Mouse (Mus musculus): ENCODE measurements around the gene Rsph14. TPM values are rescaled to one million over a fixed set of nuclear protein-coding genes. Genes with fewer than 3 reads are reported as not detected.

Rsph14 gene
- total RNA-seq, 4 experiments from 2014 or later: 0.31 to 1.4 (median 0.75) TPM; not detected in 1

- no peak for DNase-seq (ENCODE audit: low spot score in 2 of 2)
Measured at GRCm38 (mm10) chr10:74934521-74934920, 97.9 kb downstream of the Rsph14 start.

- peak in 1 of 2 experiments; percentile 46 for DNase-seq (ENCODE audit: low spot score in 2 of 2)
Measured at GRCm38 (mm10) chr10:74933548-74934190, 98.7 kb downstream of the Rsph14 start.

- no peak for DNase-seq (ENCODE audit: low spot score in 2 of 2)
Measured at GRCm38 (mm10) chr10:74932487-74932886, 99.9 kb downstream of the Rsph14 start.

GRCm38 (mm10) chr10:74931631-74932030 is 100.8 kb downstream of the Rsph14 start:
- DNase-seq (ENCODE audit: low spot score in 2 of 2): peak in 1 of 2 experiments; percentile 1

- peak in 1 of 2 experiments; percentile 2 for DNase-seq (ENCODE audit: low spot score in 2 of 2)
Measured at GRCm38 (mm10) chr10:74930541-74930940, 101.8 kb downstream of the Rsph14 start.

GRCm38 (mm10) chr10:74929578-74929977 is 102.8 kb downstream of the Rsph14 start:
- peak in 1 of 2 experiments; percentile 2 for DNase-seq (ENCODE audit: low spot score in 2 of 2)

- no peak for DNase-seq (ENCODE audit: low spot score in 2 of 2)
Measured at GRCm38 (mm10) chr10:74928276-74928675, 104.1 kb downstream of the Rsph14 start.

GRCm38 (mm10) chr10:74925324-74925723 is 107.1 kb downstream of the Rsph14 start:
- peak in 1 of 2 experiments; percentile 79 for DNase-seq (ENCODE audit: low spot score in 2 of 2)

GRCm38 (mm10) chr10:74924274-74924673 is 108.1 kb downstream of the Rsph14 start:
- no peak for DNase-seq (ENCODE audit: low spot score in 2 of 2)

GRCm38 (mm10) chr10:74922763-74923162 is 109.6 kb downstream of the Rsph14 start:
- DNase-seq (ENCODE audit: low spot score in 2 of 2): peak; percentile 72 to 74

- no peak for DNase-seq (ENCODE audit: low spot score in 2 of 2)
Measured at GRCm38 (mm10) chr10:74921614-74922013, 110.8 kb downstream of the Rsph14 start.

GRCm38 (mm10) chr10:74920853-74921567 is 111.4 kb downstream of the Rsph14 start:
- DNase-seq (ENCODE audit: low spot score in 2 of 2): no peak

- no peak for DNase-seq (ENCODE audit: low spot score in 2 of 2)
Measured at GRCm38 (mm10) chr10:74919277-74919676, 113.1 kb downstream of the Rsph14 start.

- DNase-seq (ENCODE audit: low spot score in 2 of 2): no peak
Measured at GRCm38 (mm10) chr10:74908431-74908830, 124.0 kb downstream of the Rsph14 start.

Other genes with a start within 250 kb of the Rsph14 start
- 100 to 1,000 TPM in 2 of 4 experiments, 10 to 100 TPM in 2; 88.3 to 111 (median 102) TPM for gene Gnaz, start 65.4 kb downstream of the Rsph14 start, total RNA-seq (2022)
- 10 to 100 TPM; 30.0 to 35.7 (median 33.2) TPM for gene Rab36, start 4.5 kb upstream of the Rsph14 start, total RNA-seq (2022)
- gene Bcr, start 28.0 kb upstream of the Rsph14 start, total RNA-seq (2022): 100 to 1,000 TPM in 2 of 4 experiments, 10 to 100 TPM in 2; 96.5 to 140 (median 115) TPM
- 10 to 100 TPM; 41.3 to 50.8 (median 42.7) TPM for gene Specc1l, start 179.5 kb upstream of the Rsph14 start, total RNA-seq (2022)

Measured in layer of hippocampus, adult 8-10 months (tissue).